Mouse (Mus musculus): Measurements from ENCODE around the gene Gm3159. TPM values are rescaled to one million over a fixed set of nuclear protein-coding genes. Genes with fewer than 3 reads are reported as not detected.
"Not testable (repeated sequence)": the region's sequence is repeated elsewhere in the genome, so short reads cannot be mapped to it uniquely, and the experiment has no call there.

Gene Gm3159
- polyA plus RNA-seq, 1 experiment from 2014 or later: not detected

GRCm38 (mm10) chr14:4403840-4404239 lies 6.5 kb downstream of the Gm3159 start:
- not testable (repeated sequence) for H3K4me2 ChIP-seq (ENCODE audit: low read length); DNase-seq; H3K9ac ChIP-seq (replicated peaks; ENCODE audit: low read length); H3K36me3 ChIP-seq (ENCODE audit: control insufficient read depth, insufficient read depth, low read length); H3K27me3 ChIP-seq (ENCODE audit: control insufficient read depth, insufficient read depth, low read length); H3K4me3 ChIP-seq (replicated peaks; ENCODE audit: low read depth, low read length); H3K4me1 ChIP-seq (ENCODE audit: control insufficient read depth, insufficient read depth, low read length); H3K27ac ChIP-seq (replicated peaks; ENCODE audit: low read depth, low read length); H3K9me3 ChIP-seq (ENCODE audit: control insufficient read depth, low read length); ATAC-seq (ENCODE audit: low FRiP score, low TSS enrichment)

- H3K4me3 ChIP-seq (replicated peaks; ENCODE audit: low read depth, low read length); DNase-seq; H3K4me2 ChIP-seq (ENCODE audit: low read length); H3K4me1 ChIP-seq (ENCODE audit: control insufficient read depth, insufficient read depth, low read length); H3K9me3 ChIP-seq (ENCODE audit: control insufficient read depth, low read length); H3K27me3 ChIP-seq (ENCODE audit: control insufficient read depth, insufficient read depth, low read length); H3K27ac ChIP-seq (replicated peaks; ENCODE audit: low read depth, low read length); ATAC-seq (ENCODE audit: low FRiP score, low TSS enrichment); H3K36me3 ChIP-seq (ENCODE audit: control insufficient read depth, insufficient read depth, low read length); H3K9ac ChIP-seq (replicated peaks; ENCODE audit: low read length): not testable (repeated sequence)
- 58% methylated on average over 1 of the region's 1 CpGs for WGBS
Observed at GRCm38 (mm10) chr14:4409939-4410338, 12.6 kb downstream of the Gm3159 start.

GRCm38 (mm10) chr14:4414965-4415835 lies 17.9 kb downstream of the Gm3159 start, which contains the start of gene Gm3164:
Gene Gm3164 (plus strand): TSS chr14:4415448.
- Histone ChIP-seq H3K4me3 (replicated peaks; ENCODE audit: low read depth, low read length) (peak within 1 kb of the TSS; percentile 41), H3K4me2 (ENCODE audit: low read length) (peak within 1 kb of the TSS; percentile 53), H3K9ac (replicated peaks; ENCODE audit: low read length) (peak within 1 kb of the TSS; percentile 55)
- DNase-seq: peak; percentile 48
- H3K36me3 ChIP-seq (ENCODE audit: control insufficient read depth, insufficient read depth, low read length); H3K27me3 ChIP-seq (ENCODE audit: control insufficient read depth, insufficient read depth, low read length); ATAC-seq (ENCODE audit: low FRiP score, low TSS enrichment); H3K4me1 ChIP-seq (ENCODE audit: control insufficient read depth, insufficient read depth, low read length); H3K9me3 ChIP-seq (ENCODE audit: control insufficient read depth, low read length); H3K27ac ChIP-seq (replicated peaks; ENCODE audit: low read depth, low read length): not testable (repeated sequence)
- WGBS: 1% methylated on average over 33 of the region's 59 CpGs

- DNase-seq; H3K9ac ChIP-seq (replicated peaks; ENCODE audit: low read length); H3K4me3 ChIP-seq (replicated peaks; ENCODE audit: low read depth, low read length); H3K4me2 ChIP-seq (ENCODE audit: low read length); H3K36me3 ChIP-seq (ENCODE audit: control insufficient read depth, insufficient read depth, low read length); H3K4me1 ChIP-seq (ENCODE audit: control insufficient read depth, insufficient read depth, low read length); H3K27ac ChIP-seq (replicated peaks; ENCODE audit: low read depth, low read length); H3K9me3 ChIP-seq (ENCODE audit: control insufficient read depth, low read length); ATAC-seq (ENCODE audit: low FRiP score, low TSS enrichment); H3K27me3 ChIP-seq (ENCODE audit: control insufficient read depth, insufficient read depth, low read length): not testable (repeated sequence)
Observed at GRCm38 (mm10) chr14:4430692-4431091, 33.4 kb downstream of the Gm3159 start, which contains the start of gene Gm3173. Gene Gm3173 (plus strand): TSS chr14:4430992.

Other genes starting within 250 kb of the Gm3159 start
- gene Gm3127, start 232.5 kb upstream of the Gm3159 start, polyA plus RNA-seq (2014; fragmentation: Nextera tagmentation; extraction: Ambion mirVana): not detected in 2 replicates
- gene Gm2974, start 214.9 kb upstream of the Gm3159 start, polyA plus RNA-seq (2014; fragmentation: Nextera tagmentation; extraction: Ambion mirVana): 9.2 and 11.9 TPM in 2 replicates
- gene Gm3138, start 147.9 kb upstream of the Gm3159 start, polyA plus RNA-seq (2014; fragmentation: Nextera tagmentation; extraction: Ambion mirVana): not detected in 2 replicates
- not detected in 2 replicates for gene Gm3149, start 80.2 kb upstream of the Gm3159 start, polyA plus RNA-seq (2014; fragmentation: Nextera tagmentation; extraction: Ambion mirVana)
- 5.9 and 7.7 TPM in 2 replicates for gene 2610042L04Rik, start 62.8 kb upstream of the Gm3159 start, polyA plus RNA-seq (2014; fragmentation: Nextera tagmentation; extraction: Ambion mirVana)
- 6.2 and 8.7 TPM in 2 replicates for gene Gm3164, start 17.9 kb downstream of the Gm3159 start, polyA plus RNA-seq (2014; fragmentation: Nextera tagmentation; extraction: Ambion mirVana)
- gene Gm3173, start 33.5 kb downstream of the Gm3159 start, polyA plus RNA-seq (2014; fragmentation: Nextera tagmentation; extraction: Ambion mirVana): 1.7 and 2.0 TPM in 2 replicates
- not detected in 2 replicates for gene Gm3182, start 84.2 kb downstream of the Gm3159 start, polyA plus RNA-seq (2014; fragmentation: Nextera tagmentation; extraction: Ambion mirVana)
- gene Gm3047, start 157.9 kb downstream of the Gm3159 start, polyA plus RNA-seq (2014; fragmentation: Nextera tagmentation; extraction: Ambion mirVana): not detected in 2 replicates
- not detected in 2 replicates for gene Gm8159, start 234.8 kb downstream of the Gm3159 start, polyA plus RNA-seq (2014; fragmentation: Nextera tagmentation; extraction: Ambion mirVana)

Data from midbrain, embryonic 14.5 days (tissue).